Mouse (Mus musculus): Measurements from ENCODE around the gene Smim8. TPM values are rescaled to one million over a fixed set of nuclear protein-coding genes. Genes with fewer than 3 reads are reported as not detected.
"Not testable (repeated sequence)": the region's sequence is repeated elsewhere in the genome, so short reads cannot be mapped to it uniquely, and the experiment has no call there.

The Smim8 gene
- total RNA-seq (2021) = 10 to 100 TPM; 15.8 to 19.9 TPM
- long read RNA-seq, experiment 1, partial matches to known transcripts = 0 of 4 reads
- long read RNA-seq, experiment 1, other reads (novel, unspliced or antisense) = 0 of 4 reads
- long read RNA-seq, experiment 2, transcript Smim8-201 (3 exons, 786 nt) = major isoform, 12 of 20 reads
- long read RNA-seq, experiment 2, transcript Smim8-205 (3 exons, 782 nt) = minor isoform, 5 of 20 reads
- long read RNA-seq, experiment 2, partial matches to known transcripts = 2 of 20 reads
- long read RNA-seq, experiment 2, other reads (novel, unspliced or antisense) = 0 of 20 reads

GRCm38 (mm10) chr4:34777677-34778527 lies at the start of gene Smim8:
Smim8 (minus strand) TSS chr4:34778423.
- DNase-seq (ENCODE audit: low spot score in 2 of 2) = peak; percentile 94

- no peak for DNase-seq (ENCODE audit: low spot score in 2 of 2)
Measured at GRCm38 (mm10) chr4:34823901-34824300, 45.7 kb upstream of the Smim8 start.

- no peak for DNase-seq (ENCODE audit: low spot score in 2 of 2)
Measured at GRCm38 (mm10) chr4:34819904-34820303, 41.7 kb upstream of the Smim8 start.

- no peak for DNase-seq (ENCODE audit: low spot score in 2 of 2)
Measured at GRCm38 (mm10) chr4:34801166-34802034, 23.2 kb upstream of the Smim8 start.

- DNase-seq (ENCODE audit: low spot score in 2 of 2) = no peak
Measured at GRCm38 (mm10) chr4:34798005-34798404, 19.8 kb upstream of the Smim8 start.

GRCm38 (mm10) chr4:34797294-34797983 lies 19.2 kb upstream of the Smim8 start:
- DNase-seq (ENCODE audit: low spot score in 2 of 2) = no peak

GRCm38 (mm10) chr4:34796294-34796693 lies 18.1 kb upstream of the Smim8 start:
- DNase-seq (ENCODE audit: low spot score in 2 of 2) = no peak

- DNase-seq (ENCODE audit: low spot score in 2 of 2) = no peak
Measured at GRCm38 (mm10) chr4:34786476-34786875, 8.3 kb upstream of the Smim8 start.

GRCm38 (mm10) chr4:34785646-34786045 lies 7.4 kb upstream of the Smim8 start:
- no peak for DNase-seq (ENCODE audit: low spot score in 2 of 2)

- DNase-seq (ENCODE audit: low spot score in 2 of 2) = no peak
Measured at GRCm38 (mm10) chr4:34784865-34785264, 6.6 kb upstream of the Smim8 start.

- no peak for DNase-seq (ENCODE audit: low spot score in 2 of 2)
Measured at GRCm38 (mm10) chr4:34782730-34783129, 4.5 kb upstream of the Smim8 start.

- DNase-seq (ENCODE audit: low spot score in 2 of 2) = no peak
Measured at GRCm38 (mm10) chr4:34771652-34772371, 6.4 kb downstream of the Smim8 start.

GRCm38 (mm10) chr4:34756163-34756562 lies 22.1 kb downstream of the Smim8 start, which contains the start of gene Gm136:
Gm136 (minus strand) TSS chr4:34756263.
- no peak for DNase-seq (ENCODE audit: low spot score in 2 of 2)

- DNase-seq (ENCODE audit: low spot score in 2 of 2) = no peak
Measured at GRCm38 (mm10) chr4:34749236-34749635, 29.0 kb downstream of the Smim8 start.

- no peak for DNase-seq (ENCODE audit: low spot score in 2 of 2)
Measured at GRCm38 (mm10) chr4:34734461-34734860, 43.8 kb downstream of the Smim8 start.

GRCm38 (mm10) chr4:34733415-34733814 lies 44.8 kb downstream of the Smim8 start:
- not testable (repeated sequence) for DNase-seq (ENCODE audit: low spot score in 2 of 2)

- peak; percentile 71 to 72 for DNase-seq (ENCODE audit: low spot score in 2 of 2)
Measured at GRCm38 (mm10) chr4:34729851-34730341, 48.3 kb downstream of the Smim8 start, which contains the start of gene Cfap206. Cfap206 (minus strand) TSS chr4:34730206.

GRCm38 (mm10) chr4:34725710-34726109 lies 52.5 kb downstream of the Smim8 start:
- not testable (repeated sequence) for DNase-seq (ENCODE audit: low spot score in 2 of 2)

GRCm38 (mm10) chr4:34724306-34724705 lies 53.9 kb downstream of the Smim8 start:
- no peak for DNase-seq (ENCODE audit: low spot score in 2 of 2)

GRCm38 (mm10) chr4:34723186-34723585 lies 55.0 kb downstream of the Smim8 start:
- DNase-seq (ENCODE audit: low spot score in 2 of 2) = no peak
